Mouse (Mus musculus) 416B (cell line): ENCODE measurements around the gene 1700029I15Rik.

Experiments used
- DNase-seq: peaks from one replicate; pipeline ENCODE4 v3.0.0; 2011; ENCODE audit warnings: low read depth

1700029I15Rik gene

DNA sequence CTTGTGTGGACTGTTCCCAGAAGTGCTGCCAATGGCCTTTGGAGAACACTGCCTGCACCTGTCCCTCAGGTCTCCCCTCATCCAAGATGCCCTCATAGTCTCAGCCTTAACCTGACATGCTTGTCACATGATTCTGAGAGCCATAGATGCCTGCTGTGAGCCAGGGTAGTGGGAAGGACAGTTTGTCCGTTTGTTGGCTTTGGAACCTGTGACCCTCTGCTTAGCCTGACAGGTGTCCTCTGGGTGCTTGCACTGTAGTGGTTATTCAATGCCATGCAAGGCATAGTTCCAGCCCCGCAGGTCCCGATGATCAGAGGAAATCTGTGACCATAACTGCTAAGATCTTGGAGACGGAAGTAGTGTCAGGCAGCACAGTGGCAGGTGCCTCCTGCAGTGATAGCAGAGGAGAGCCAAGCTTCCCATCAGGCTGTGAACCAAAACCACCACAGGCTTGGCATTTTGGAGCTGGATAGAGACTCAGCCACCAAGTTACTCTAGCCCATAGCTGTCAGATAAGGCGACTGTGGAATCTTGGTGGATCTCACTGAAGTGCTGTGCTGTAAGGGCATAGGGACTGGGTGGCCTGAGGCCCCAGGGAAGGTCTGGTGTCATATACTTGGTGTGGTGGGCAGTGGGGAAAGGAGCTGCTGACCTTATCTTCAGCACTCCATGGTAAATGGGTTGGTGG lies at the start of gene 1700029I15Rik:
Gene 1700029I15Rik (plus strand): TSS at position 638 of the 688 bp plus-strand sequence.
- no peak for DNase-seq

DNA sequence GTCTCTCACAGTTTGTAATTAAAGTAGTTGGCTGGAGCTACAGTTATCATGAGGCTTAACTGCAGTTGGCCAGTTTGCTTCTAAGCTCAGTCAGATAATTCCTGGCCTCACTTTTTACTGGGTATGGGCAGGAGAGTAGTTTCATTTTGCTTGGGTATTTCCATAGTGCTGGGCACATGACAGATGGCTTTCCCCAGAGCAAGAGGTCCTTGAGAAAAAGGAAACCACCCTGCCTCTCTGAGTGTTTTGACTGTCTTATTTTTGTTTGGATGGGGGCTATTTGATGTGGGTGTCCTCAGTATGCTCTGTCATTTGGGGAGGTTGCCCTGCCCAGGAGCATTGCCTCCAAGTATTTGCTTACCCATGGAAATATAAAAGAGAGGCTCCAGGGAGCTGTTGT lies 39.9 kb upstream of the 1700029I15Rik start:
- DNase-seq: no peak

- no peak for DNase-seq
Observed at GRCm38 (mm10) chr2:92347191-92347590, 35.1 kb upstream of the 1700029I15Rik start.

DNA sequence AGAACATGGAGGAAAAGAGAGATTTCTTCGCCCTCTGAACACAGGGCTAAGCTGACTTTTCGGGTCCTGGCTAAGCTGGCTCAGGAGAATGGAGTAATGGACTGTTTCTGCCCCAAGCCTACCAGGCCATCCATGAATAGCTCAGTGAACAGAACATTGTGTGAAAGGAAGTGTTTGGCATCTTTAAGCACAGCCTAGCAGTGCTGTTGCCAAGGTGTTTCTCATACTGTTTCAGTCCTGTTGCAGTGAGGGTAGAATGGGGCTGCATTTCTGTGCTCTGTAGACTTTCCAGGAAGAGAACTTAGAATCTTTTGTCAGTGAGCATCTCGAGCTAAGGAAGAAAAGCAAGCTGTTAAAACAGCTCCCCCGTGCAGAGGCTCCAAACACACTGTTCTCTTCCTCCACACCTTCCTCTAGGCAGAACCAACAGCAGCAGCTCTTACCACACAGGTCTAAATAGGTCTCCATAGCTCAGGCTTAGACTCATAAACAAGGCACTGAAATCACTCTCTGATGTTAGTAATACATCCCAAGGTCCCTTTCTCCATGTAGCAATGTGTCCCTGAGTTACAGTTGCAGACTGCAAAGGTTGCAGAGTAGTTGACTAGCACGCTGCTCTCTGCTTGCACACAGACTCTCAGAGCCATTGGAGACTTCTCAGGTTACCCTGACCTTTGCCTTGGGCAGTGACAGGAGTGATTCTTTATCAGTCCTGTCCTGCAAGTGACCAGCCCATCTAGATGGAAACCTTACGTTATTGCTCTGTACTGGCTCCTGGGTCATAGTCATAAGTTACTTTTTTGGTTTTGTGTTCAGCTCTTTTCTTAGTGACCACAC lies 32.5 kb upstream of the 1700029I15Rik start:
- DNase-seq: no peak

GRCm38 (mm10) chr2:92350686-92351085 lies 31.7 kb upstream of the 1700029I15Rik start:
- DNase-seq: no peak

DNA sequence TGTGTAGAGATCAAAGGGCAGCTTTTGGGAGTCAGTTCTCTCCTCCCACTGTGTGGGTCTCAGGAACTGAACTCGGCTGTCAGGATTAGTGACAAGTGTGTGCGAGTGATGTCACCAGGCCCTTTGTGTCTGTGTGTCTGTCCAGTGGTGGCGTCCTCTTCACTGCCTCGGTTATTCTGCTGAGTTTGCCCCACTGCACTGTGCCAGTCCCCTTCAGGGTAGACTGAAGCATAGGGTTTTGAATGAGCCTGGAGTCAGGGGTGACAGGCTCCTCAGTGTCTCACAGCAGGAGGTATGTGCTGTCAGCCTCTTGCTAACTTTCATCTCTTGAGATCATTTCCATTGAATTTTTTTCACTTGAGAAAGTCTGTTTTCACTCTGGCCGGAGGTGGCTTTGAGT lies 28.9 kb upstream of the 1700029I15Rik start:
- DNase-seq: no peak

DNA sequence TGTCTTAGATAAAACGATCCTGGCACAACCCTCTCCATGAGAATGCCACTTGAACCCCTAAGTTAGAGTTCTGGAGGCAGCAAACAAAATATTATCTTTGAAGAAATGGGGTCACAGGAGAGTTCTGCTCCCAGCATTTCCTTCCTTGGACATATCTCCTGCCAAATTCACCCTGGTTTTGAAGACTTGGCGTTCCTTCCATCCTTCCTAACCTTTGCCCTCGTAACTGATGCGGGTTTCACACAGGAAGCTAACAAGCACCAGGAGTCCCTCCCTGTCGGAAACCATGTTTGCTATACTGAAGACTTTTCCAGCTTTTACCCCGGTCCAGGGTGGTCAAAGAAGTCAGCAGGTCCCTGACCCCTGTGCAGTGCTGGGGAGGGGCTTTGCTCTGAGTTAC lies 28.1 kb upstream of the 1700029I15Rik start:
- DNase-seq: no peak

DNA sequence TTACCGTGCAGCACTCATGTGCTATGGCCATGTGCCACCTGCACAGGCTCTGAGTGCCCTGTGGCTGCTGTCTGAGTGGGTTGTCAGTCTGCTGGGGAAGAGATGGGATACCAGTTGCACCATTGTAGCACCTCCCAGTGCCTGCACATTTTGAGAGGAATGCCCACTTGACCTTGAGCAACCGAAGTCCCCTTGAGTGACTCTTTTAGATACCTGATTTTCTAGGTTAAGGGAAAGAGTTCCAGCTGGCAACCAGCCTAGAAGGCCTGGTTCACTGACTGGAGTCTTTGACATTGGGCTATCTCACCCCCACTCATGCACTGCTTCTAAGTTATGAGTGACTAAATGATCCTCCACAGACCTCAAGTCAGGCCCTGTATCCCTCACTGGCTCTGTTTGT lies 23.0 kb upstream of the 1700029I15Rik start:
- DNase-seq: no peak

- DNase-seq: no peak
Observed at GRCm38 (mm10) chr2:92360186-92360823, 22.0 kb upstream of the 1700029I15Rik start.

DNA sequence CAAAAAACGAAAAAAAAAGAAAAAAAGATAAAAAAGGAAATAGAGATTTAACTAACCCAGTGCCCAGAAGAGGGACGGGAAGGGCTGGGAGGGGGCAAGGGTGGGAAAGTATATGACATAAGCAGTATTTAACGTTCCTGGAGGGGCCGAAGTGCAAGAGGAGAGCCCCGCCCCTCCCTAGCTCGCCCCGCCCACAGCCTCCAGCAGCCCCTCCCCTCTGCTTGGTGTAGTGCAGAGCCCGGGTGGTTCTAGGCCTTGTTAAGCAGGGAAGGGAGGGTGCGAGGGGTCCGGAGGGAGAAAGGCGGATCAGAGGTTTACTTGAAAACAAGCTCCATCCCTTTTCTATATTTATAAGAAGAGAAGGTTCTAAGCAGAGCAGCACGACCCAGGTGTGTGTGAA lies 21.4 kb upstream of the 1700029I15Rik start:
- DNase-seq: no peak

GRCm38 (mm10) chr2:92361795-92362194 lies 20.5 kb upstream of the 1700029I15Rik start:
- no peak for DNase-seq

GRCm38 (mm10) chr2:92362571-92363228 lies 19.6 kb upstream of the 1700029I15Rik start:
- no peak for DNase-seq

- DNase-seq: no peak
Observed at GRCm38 (mm10) chr2:92364086-92364485, 18.3 kb upstream of the 1700029I15Rik start.

- DNase-seq: no peak
Observed at GRCm38 (mm10) chr2:92365568-92365967, 16.8 kb upstream of the 1700029I15Rik start.

GRCm38 (mm10) chr2:92367383-92368029 lies 14.8 kb upstream of the 1700029I15Rik start:
- DNase-seq: no peak

- DNase-seq: no peak
Observed at GRCm38 (mm10) chr2:92370375-92370774, 12.0 kb upstream of the 1700029I15Rik start.

DNA sequence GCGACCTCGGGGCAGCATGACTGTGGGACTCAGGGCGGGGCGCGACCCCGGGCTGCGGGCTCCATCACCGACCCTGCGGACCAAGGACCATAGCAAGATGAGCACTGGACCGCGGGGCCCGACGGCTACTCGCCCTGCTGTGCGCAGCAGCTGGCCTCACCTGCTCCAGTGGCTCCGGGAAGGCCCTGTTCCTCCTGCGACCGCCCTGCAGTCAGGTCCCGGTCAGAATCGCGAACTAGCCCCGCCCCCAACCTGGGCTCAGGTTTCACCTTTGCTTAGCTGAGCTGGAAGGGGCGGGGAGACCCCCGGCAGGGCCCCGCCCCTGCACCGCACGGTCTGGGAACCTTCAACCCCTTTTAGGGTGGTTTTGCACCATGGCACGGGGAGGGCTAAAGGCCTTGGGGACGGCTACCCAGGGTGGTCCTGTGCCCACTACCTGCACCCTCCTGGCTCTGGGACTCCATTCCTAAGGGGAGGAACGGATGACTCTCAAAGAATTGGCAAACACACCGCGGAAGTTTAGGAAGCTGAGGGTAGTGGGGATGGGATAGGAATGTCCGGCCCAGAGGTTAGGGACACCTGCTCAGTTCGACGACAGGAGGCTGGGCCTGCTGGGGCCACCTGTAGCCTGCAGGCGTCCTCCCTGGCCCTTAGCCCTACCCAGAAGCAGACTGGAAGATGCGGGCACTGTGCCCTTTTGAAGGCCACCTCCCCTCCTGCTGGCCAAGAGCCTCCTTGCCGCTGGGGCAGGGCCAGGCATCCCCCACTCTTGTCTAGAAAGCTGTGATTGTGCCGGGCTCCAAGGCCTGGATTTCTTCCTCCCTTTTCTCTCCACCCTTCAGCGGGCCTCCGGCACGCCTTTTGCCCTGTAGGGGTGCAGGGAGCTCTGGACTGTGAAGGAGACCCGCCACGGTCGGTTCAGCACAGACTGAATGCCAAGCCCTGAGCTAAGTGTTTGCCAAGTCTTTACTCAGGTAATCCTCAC lies 11.2 kb upstream of the 1700029I15Rik start:
- no peak for DNase-seq

DNA sequence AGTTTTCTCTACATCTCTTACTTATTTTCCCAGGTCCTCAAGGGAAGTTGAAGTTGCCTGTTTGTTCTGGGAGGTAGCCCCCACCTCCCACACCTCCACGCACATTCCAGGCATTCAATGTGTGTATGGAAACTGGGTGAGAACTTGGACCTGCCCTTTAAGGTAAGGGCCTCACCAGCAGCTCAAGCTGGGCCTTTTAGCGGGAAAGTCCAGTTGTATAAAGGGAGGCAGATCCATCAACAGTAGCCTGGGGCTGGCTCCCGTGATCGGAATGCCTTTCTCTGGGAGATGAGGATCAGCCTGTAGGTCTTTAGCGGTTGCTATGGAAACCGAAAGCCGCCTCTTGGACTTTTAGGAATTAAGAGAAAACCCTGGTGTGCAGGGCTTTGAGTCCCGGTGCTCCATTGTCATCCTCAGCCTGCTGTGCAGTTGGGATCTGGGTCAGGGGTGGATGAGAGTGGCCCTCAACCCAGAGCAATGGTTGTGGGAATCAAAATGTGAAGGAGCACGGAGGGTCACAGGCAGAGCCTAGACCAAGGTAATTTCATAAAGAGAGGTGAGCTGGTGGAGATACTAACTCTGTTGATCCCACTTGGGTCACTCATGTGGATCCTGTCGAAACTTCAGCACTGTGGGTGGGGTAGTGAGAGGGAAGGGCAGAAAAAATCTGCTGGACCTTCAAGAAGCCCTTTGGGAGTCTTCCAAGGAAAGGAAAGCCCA lies 10.2 kb upstream of the 1700029I15Rik start:
- no peak for DNase-seq

DNA sequence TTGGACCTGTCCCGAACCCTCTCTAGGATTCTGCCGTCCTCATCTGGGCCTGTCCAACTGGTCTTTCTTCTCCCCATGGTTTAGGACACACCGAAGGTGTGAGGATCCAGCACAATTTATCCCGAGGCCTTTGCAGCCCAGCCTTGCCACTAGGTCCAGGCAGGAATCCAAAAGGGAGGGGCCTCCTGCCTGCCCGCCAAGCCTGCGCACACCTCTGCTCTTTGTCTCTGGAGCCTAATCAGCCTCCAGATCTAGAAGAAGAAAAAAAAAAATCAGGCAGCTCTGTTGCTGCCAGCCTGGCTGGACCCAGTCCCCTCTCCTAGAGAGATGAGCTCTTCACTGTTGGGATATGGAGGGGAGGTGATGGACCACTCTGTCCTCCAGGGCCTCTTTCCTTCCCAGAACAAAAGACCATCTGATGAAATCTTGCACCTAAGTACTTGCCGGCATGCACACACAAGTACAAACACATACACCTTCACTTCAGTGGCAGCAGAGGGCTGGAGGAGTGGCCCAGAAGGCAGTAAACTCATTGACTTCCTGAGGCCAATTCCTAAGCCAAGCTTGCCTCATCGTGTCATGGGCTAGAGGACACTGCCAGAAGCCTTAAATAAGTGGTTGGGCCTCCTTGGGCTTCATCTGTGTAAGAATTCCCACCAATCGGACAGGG lies 9.4 kb upstream of the 1700029I15Rik start:
- no peak for DNase-seq
